Mouse (Mus musculus): ENCODE measurements at regions not wholly inside any gene's neighbourhood (a gene's known extent, or its start where the extent isn't known, plus 50 kb on each side); places are given as distances from the start of the nearest gene placed in this dataset.
A peak's percentile ranks its signal among the peaks of the same experiment; 100 is the strongest.

DNA sequence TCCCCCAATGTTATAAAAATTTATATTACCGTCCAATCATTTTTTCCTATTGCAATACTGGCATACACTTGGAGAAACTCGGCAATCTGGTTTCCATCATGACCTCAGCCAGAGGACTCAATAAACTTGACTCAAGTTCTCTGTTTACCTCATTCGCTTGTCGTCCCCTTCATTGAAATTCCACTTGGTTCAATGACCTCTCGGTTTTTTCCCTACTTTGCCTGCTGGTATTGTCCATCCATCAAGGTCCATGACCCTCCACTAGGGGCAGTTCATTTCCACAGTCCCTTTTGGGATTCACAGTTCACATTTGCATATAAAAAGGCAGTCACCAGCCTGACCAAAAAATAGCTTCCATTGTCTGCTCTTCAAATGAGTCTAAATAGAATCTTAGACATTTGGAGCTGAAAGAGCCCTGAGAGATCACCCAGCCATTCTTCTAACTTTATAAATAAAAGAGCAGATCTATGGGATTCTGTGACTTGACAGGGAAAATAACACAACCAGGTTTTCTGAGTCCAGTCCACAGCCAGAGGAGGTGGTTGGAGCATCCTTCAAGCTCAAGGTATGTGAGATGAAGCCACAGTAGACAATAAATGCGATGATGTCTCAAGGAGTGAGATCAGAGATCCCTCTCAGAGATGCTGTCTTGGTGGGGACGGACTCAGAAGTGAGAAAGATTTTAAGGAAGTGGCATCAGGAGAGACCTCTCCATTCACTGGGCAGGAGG lies 347.4 kb upstream of the Jarid2 start:
- no peak for DNase-seq (ENCODE audit: low spot score in 2 of 2)

DNA sequence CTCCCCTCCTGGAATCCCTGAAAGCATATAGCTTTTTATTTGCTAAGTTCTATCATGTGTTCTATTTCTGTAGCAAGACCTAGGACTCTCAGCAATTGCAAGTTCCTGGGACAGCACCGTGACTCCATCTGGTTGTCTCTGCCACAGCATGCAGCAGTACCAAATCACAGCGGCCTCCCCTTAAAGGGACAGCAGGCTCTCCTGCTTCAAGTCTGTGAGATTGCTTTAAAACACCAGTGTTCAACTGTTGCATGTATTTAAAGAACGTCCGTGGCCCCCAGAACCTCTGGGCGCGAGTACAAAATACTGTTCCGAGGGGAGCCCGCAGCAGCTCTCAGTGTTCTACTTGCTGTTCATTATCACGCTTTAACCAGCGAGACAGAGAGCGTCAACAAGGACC lies 346.0 kb upstream of the Jarid2 start:
- DNase-seq (ENCODE audit: low spot score in 2 of 2) = no peak

DNA sequence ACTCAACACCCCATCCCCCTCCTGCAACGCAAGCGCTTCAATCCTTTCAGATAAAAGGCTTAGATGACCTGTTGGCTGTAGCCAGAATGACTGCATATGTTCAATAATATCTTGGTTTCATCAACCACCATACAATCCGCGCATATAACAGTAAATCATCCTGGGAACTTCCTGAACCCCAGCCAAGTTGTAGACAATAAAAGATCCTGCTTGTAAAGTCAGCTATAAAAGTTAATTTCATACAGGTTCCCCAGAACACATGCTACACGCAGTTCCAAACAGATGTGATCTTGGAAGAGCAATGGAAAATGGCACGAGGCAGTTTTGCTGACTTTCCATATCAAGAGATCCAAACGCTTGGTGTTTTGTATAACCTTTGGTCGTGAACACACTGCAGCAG lies 342.5 kb upstream of the Jarid2 start:
- no peak for DNase-seq (ENCODE audit: low spot score in 2 of 2)

DNA sequence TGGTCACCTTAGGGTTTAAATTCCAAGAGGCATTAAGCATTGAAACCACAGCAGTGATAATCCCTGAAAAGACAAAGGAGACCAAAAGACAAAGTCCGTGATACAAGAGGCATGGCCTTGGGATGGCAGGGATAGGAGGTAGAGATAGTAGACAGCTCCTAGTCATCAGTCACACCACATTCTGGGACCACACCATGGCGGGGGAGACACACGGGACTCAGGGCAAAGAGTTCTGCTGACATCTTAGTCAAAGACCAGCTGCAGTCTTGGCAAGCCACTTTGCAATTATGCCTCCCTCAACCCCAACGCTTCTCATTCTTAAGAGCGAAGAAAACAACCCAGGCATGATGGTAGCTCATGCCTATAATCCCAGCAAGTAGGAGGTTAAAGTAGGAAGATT lies 339.6 kb upstream of the Jarid2 start:
- no peak for DNase-seq (ENCODE audit: low spot score in 2 of 2)

GRCm38 (mm10) chr13:44390666-44391390 lies 338.4 kb upstream of the Jarid2 start:
- no peak for DNase-seq (ENCODE audit: low spot score in 2 of 2)

DNA sequence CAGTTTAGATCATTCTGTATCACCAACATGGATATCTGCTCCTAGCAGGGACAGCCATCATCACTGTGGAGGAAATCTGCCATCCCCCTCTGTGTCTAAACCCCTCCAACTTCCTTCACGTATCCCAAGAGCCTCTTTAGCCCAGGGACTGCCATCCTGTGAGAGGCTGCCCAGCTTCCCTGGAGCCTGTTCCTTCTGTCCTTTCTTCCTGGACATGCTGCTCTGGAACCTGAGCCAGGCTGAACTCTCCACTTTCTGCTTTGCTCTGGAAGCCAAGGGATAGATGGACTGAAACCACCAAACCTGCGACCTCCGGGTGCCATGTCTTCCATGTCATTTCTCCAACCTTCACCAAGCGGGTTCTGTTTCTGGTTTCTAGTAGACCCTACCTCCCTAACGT lies 335.3 kb upstream of the Jarid2 start:
- no peak for DNase-seq (ENCODE audit: low spot score in 2 of 2)

DNA sequence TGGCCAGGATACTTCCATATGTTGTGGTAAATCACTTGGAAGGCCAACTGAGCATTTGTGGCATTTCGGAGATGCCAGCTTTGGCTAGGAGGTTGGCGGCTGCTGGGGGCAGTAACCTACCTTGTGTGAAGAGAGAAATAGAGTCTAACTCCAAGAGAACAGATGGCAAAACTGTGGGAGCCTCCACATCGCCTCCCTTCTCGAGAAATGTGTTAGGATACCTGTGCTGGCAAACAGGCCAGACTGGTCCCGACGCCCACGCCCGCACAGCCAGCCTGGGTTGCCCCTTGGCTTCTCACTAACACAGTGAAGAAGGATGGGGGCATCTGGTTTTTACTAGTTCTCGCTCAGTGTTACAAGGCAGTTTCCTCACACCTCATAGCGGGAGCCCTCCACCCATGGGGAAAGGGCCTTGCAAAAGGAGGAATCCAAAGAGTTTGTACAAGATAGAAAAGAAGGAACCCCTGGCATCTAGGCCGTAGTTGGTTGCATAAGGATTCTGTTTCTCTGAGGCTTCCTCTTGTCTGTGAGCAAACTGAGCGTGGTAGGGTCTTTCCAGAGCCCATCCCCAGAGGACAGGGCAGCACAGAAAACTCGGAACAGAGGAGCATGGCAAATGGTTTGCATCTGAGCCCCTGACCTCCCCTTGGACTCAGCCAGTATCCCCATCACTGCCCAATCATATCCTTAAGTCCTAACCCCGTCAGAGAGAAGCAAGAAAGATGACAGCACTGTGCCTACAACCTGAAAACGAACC lies 330.5 kb upstream of the Jarid2 start:
- no peak for DNase-seq (ENCODE audit: low spot score in 2 of 2)

DNA sequence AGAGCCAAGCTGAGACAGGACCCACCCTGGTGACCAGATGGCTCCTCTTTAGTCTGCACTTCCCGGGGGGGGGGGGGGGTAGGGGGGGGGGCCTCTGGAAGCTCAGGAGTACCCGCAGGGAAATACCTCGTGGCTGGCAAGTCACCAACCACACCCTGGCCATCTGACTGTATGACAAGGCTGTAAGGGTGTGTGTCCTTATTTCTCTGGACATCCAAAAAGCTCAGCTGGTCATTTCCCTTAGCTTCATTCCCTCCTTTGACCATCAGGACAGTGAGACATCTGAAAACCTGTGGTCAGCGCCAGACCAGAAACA lies 329.9 kb upstream of the Jarid2 start:
- DNase-seq (ENCODE audit: low spot score in 2 of 2) = no peak

DNA sequence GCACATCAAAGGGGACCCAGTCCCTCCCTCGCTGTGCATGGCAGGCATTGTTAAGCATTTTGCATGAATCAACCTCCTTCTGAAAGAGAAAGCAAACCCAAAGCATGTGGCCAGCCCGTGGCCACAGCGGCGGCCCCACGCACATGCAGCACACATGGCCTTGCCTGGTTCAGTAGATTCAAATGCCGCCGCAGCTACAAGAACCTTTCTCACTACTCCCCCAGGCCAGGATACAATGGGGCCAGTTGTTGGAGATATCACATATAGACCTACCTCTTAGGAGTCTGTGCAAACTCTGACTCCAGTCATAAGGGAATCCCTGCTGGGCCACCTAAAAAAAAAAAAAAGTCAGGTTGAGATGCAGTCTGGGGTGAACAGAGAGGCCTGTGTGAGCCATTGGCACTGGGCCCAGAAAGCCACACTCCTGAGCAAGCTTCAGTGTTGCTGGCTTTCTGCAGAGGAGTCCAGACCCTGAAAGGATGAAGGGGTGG lies 329.4 kb upstream of the Jarid2 start:
- DNase-seq (ENCODE audit: low spot score in 2 of 2) = peak in 1 of 2 experiments; percentile 47

- DNase-seq (ENCODE audit: low spot score in 2 of 2) = no peak
These were observed 325.2 kb upstream of the Jarid2 start for GRCm38 (mm10) chr13:44404010-44404575.

DNA sequence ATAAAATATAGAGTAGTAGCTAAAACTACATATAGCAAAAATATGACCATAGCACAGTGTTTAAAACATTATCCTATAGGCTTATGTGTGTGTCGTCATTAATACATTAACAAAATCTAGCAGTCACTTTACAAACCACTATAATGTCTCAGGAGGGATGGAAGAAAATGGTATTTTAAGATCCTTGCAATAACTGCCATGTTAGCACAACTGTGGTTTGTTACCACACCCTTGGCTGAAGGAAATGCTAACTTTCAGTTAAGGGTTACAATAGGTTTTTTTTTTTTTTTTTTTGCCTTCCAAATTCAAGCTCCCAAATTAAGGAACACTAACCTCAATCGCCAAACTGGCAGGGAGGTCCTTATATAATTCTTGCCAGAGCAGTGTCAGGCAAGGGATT lies 322.0 kb upstream of the Jarid2 start:
- no peak for DNase-seq (ENCODE audit: low spot score in 2 of 2)

- no peak for DNase-seq (ENCODE audit: low spot score in 2 of 2)
These were observed 320.7 kb upstream of the Jarid2 start for GRCm38 (mm10) chr13:44408619-44408959.

DNA sequence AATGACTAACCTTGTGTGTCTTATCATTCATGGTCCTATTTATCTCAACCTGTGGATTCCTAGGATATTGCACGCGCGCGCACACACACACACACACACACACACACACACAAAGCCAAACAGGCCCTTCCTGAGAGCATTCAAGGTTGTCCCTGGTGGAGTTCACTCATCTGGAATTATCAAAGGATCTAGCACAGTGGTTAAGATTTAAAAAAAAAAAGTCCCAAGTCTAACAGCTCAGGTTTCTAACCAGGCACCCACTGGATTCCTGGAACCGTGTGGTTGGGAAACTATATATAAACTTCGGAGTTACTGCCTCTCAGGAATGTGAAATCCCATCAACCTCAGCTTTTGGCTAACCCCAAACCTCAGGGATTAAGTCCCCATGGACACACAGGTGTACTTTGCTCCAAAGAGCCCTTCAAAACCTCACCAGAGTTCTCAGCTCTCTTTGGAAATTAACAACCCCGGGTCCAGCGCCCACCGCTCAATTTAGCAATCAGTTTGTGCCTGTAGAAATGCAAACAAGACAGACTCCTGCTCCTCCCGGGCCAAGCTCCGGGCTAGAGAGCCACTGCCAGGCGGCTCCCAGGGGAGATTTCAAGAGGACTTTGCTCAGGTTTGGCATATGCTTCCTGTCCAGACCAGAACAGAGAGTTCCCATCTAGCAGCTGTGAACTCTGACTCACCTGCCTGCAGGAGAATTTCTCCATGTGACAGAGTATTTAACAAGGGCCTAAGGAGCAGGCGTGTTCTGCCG lies 320.1 kb upstream of the Jarid2 start:
- no peak for DNase-seq (ENCODE audit: low spot score in 2 of 2)

DNA sequence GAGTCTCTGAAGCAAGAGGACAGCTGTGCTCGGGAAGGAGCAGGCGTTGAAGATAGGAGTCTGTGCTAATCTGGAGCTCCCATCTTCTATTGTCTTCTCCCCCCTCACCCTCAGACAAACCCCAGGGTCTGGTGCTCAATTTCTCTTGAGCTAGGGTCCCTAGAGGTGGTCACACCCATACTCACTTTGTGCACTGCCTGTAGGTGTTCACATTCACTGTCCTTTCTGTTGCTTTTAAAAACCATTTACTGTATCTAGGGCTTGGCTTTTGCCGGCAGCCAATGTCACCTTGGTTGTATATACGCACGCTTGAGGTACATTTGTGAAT lies 319.6 kb upstream of the Jarid2 start:
- no peak for DNase-seq (ENCODE audit: low spot score in 2 of 2)

- no peak for DNase-seq (ENCODE audit: low spot score in 2 of 2)
These were observed 317.3 kb upstream of the Jarid2 start for GRCm38 (mm10) chr13:44411781-44412496.

GRCm38 (mm10) chr13:44413305-44413704 lies 316.0 kb upstream of the Jarid2 start:
- no peak for DNase-seq (ENCODE audit: low spot score in 2 of 2)

DNA sequence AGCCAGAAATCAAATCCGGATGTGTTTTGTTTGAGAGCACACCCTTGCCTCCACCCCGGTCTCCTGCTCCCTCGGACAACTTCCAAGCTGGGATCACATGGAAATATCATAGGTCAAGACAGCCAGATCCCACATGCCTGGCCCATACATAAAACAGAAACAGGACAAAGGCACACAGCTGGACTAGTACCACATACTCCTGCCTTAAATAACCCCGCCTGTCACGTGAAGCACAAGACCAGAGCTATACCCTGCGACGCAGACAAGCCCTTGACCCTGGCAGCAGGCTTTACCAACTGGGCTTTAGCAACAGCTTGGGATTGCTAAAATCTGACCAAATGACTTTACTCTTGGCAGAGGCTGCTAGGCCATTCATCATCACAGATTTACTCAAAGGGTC lies 313.3 kb upstream of the Jarid2 start:
- DNase-seq (ENCODE audit: low spot score in 2 of 2) = no peak

- no peak for DNase-seq (ENCODE audit: low spot score in 2 of 2)
These were observed 312.3 kb upstream of the Jarid2 start for GRCm38 (mm10) chr13:44416986-44417385.

- DNase-seq (ENCODE audit: low spot score in 2 of 2) = no peak
These were observed 310.2 kb upstream of the Jarid2 start for GRCm38 (mm10) chr13:44419056-44419455.

- no peak for DNase-seq (ENCODE audit: low spot score in 2 of 2)
These were observed 309.6 kb upstream of the Jarid2 start for GRCm38 (mm10) chr13:44419472-44420226.

Measured in layer of hippocampus, postnatal 10 days (tissue).